Mouse (Mus musculus): ENCODE measurements around the gene Mogat2.

Gene Mogat2

DNA sequence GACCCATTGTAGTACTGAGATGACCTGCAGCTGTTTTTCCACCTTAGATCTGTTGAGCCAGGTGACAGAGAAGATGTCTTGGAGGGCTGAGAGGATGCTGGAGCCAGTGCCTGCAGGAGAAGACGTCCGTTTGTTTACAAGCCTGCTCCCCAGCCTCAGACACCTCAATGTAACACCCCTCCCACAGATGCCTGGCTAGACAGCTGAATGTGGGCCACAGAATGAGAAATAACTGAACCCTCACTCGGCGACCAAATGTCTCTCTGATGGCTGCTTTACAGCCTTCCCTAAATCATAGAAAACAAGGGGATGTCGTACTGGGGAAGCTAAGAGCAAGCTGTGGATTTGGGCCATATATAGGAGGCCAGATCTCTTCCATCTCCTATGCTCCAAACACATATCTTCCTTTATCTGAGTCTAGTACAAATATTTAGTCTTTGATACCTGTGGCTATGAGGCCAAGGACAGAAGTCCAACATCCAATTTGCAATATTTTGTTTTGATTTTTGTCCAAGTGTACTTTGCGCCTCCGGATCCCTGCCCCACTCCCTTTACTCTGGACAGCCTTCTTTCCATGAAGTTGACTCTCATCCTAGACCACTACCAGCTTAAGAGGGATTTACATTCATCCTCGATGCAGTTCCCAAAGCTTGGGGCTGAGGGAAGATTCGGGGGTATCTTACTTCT, 68.6 kb downstream of the Mogat2 start:
- DNase-seq (ENCODE audit: low read depth, low spot score), result no peak

Data from ZHBTc4 (cell line).